Mouse (Mus musculus): ENCODE measurements around the gene Cspg4. TPM values are rescaled to one million over a fixed set of nuclear protein-coding genes. Genes with fewer than 3 reads are reported as not detected.
"Not testable (repeated sequence)": the region's sequence is repeated elsewhere in the genome, so short reads cannot be mapped to it uniquely, and the experiment has no call there.

The Cspg4 gene
- total RNA-seq, 2 experiments from 2014 or later = 44.4 to 46.1 TPM

DNA sequence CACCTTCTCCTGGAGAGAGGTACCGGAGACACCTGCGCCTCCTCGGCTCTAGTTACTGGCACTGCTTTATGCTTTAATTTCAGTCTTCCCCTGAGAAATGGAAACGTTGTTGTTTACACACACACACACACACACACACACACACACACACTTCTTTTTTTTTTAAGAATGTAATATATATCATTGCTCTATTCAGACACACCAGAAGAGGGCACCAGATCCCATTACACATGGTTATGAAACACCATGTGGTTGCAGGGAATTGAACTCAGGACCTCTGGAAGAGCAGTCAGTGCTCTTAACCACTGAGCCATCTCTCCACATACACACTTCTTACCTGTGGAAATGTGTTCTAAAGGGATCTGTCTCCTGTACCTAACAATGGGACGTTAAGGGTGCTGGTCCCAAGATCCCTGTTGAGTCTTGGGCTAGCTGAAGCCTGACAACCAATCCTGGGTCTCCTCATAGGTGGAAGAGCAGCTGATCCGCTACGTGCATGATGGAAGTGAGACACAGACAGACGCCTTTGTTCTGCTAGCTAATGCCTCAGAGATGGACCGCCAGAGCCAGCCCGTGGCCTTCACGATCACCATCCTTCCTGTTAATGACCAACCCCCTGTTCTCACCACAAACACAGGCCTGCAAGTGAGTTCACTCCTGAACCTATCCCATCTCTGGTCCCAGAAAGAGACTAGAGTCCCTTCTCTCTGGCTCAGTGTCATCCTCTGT is 25.9 kb downstream of the Cspg4 start:
- DNase-seq (ENCODE audit: low spot score in 2 of 2) = no peak

DNA sequence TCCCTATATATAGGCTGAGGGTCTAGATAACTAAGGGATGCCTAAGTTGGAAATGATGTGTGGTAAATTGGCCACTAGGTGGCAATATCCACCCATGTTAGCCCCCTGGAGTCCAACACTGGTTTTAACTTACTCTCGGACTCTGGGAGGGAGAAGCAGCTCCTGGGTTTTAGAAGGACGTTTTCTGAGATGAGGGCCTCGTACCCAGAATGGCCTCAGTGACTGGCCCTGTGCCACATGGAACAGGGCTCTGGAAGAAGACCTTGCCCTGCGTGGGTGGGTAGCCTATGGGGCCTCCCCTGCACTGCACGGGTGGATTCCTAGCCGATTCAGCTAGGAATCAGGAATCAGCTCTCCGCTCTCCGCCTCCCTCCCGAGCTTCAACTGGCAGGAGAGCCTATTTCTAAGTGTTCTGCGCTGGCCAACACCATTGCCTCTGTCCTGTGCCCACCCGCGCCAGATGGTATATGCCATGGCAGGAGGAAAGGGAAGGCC is 26.7 kb downstream of the Cspg4 start:
- peak in 1 of 2 experiments; percentile 50 for DNase-seq (ENCODE audit: low spot score in 2 of 2)

DNA sequence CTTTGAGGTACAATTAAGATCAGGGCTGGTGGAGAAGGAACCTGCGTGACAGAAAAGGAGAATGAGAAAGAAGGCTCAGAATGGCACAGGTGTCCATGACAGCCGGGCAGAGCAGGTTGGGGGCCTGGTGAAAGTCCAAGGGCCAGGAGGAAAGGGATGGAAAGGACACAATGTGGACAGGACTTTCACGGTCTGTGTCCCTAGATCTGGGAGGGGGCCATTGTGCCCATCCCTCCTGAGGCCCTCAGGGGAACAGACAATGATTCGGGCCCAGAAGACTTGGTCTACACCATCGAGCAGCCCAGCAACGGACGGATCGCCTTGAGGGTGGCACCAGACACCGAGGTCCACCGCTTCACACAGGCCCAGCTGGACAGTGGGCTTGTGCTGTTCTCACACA is 27.3 kb downstream of the Cspg4 start:
- no peak for DNase-seq (ENCODE audit: low spot score in 2 of 2)

DNA sequence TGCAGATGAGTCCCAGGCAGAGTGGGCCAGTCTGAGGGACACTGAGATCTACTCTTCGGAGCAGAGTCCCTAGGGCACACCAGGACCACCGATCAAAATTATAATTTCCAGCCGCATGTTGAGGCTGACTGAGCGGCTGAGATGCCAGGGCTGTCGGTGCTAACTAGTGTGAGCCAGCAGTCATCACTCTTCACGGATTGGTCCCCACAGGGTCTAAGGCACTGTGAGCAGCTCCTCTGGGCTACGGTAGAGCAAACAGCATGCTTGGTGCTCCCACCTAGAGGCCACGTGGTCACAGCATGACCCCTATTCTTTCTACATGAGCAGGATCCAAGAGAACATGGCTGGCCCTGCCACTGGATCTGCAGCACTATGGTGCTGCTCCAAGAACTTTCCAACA is 28.5 kb downstream of the Cspg4 start:
- no peak for DNase-seq (ENCODE audit: low spot score in 2 of 2)

DNA sequence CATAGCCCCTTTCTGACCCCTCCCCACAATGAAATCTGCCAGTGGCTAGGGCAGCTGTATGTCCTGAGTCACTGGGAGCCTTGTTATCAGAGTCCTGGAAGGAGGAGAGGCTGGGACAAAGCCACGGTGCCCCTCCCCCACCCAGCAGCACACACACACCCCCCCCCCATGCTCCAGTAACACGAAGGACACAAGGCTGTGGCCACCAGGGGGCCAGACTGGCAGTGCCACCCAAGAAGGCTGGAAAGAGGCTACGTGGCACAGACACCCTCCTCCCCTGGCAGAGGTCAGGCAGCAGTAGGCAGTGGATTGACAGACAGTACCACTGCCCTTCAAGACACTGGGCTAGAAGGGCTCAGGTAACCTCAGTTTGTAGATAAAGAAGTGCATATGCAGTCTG is 29.2 kb downstream of the Cspg4 start:
- DNase-seq (ENCODE audit: low spot score in 2 of 2) = no peak

DNA sequence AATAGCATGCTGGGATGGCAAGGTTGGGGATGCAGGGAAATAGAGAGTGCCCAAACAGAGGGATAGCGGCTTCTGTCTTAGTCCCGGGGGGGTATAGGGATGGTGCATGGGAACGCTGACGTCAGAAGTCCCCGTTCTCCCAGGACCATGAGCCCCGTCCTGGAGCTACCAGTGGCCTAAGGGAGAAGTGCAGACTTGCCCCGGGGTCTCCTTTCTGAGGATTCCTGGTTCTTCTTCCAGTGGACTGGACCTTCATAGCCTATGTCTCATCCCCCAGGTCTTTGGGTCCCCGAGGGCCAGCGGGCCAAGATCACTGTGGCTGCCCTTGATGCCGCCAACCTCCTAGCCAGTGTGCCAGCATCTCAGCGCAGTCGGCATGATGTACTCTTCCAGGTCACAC is 31.9 kb downstream of the Cspg4 start:
- DNase-seq (ENCODE audit: low spot score in 2 of 2) = no peak

DNA sequence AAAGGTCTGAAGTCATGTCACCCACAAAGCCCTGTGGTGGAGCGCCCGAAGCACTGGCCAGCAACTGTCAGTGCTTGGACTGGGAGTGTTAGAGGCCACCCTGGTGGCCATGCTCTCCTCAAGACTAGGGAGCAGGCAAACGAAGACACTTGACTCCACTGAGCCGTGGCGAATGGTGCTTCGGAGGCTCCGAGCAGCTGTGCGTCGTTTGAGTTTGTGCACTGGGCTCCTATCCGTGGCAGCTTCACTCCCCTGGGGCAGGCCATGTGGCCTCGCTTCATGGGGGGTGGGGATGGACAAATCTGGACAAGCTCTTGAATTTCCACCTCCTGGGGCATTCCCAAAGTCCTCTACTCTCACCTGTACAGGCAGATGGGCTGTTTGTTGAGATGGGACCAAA is 34.6 kb downstream of the Cspg4 start:
- DNase-seq (ENCODE audit: low spot score in 2 of 2) = no peak

DNA sequence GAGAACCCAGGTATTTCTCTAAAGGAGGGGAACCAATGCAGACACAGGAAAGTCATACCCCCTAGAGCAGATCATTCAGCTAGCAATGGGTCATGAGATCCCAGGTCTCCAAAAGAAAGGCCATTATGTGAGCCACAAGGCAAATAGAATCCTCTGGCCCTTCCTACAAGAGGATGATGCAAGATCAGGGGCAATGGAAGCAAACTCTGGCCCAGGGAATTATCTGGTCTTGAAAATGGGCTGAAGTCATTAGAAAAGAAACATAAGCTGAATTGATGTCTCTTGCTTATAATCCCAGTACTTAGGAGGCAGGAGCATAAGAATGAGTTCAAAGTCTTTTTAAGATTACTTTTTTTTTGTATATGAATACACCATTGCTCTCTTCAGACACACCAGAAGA is 35.2 kb downstream of the Cspg4 start:
- DNase-seq (ENCODE audit: low spot score in 2 of 2) = no peak

DNA sequence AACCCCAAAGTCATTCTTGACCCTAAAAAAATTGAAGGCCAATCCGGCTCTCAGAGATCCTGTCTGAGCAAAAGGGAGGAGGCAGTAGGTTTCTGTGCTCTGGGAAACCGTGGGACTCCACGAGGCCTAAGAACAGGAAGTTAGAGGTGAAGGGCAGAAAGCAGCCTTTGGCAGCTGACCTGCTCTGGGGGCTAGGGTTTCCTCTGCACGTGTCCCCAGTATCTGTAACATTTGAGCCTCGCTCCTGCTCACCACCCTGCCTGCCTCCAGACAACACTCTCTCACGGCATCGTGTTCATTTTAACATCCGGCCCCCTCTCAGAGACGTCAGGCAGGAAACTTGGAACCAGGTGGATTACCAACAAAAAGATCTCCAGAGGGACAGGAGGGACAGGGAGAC is 35.7 kb downstream of the Cspg4 start:
- no peak for DNase-seq (ENCODE audit: low spot score in 2 of 2)

DNA sequence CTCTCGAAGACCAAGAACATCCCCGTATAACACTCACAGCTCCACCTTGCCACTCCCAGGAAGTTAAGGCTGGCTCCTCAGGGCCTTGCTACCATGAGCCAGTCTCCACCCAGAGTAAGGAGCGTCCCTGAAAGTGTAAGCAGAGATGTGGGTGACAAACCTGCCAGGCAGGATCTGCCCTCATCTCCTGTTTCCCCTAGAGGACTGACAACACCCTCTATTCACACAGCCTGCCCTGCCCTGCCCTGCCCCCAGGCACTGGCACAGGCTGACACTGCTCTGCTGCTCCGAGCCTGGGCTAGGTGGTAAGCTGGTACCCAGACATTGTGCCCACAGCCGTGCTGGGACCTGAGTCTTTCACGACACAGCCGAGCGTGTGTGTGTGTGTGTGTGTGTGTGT is 36.4 kb downstream of the Cspg4 start:
- no peak for DNase-seq (ENCODE audit: low spot score in 2 of 2)

DNA sequence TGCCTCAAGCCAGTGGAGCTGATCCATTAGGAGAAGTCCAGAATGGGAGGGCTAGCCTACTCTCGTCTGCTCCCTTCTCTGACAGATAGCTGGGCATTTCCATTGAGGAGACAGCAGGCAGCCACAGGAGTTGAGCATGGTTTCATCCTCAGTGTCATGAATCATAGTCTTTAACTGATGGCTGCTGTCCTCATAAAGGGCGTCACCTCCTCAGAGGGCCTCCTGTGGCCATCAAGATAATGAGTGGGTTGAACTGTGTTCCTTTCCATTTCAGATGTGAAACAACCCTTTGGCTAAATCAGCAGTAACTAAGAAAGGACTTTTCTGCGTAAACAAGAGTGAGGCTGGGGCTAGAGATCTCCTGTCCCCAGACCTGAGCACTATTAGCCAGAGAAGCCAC is 38.8 kb downstream of the Cspg4 start:
- DNase-seq (ENCODE audit: low spot score in 2 of 2) = no peak

DNA sequence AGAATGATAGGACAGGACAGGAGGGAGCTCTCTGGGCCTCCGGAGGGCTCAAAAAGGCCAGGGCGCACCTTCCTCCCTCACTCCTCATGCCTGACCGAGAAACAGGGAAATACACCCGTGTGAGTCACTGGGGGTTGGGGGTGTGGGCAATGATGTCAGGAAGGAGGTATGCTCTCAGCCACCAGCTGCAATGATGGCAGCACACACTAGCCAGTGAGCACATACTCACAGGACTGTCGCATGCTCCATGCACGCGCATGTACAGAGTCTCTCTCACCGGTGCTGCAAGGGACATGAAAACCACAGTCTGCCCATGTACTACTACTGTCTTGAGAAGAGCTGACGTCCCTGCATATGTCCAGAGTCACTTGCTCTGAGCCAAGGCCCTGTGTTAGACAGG is 42.7 kb downstream of the Cspg4 start:
- no peak for DNase-seq (ENCODE audit: low spot score in 2 of 2)

DNA sequence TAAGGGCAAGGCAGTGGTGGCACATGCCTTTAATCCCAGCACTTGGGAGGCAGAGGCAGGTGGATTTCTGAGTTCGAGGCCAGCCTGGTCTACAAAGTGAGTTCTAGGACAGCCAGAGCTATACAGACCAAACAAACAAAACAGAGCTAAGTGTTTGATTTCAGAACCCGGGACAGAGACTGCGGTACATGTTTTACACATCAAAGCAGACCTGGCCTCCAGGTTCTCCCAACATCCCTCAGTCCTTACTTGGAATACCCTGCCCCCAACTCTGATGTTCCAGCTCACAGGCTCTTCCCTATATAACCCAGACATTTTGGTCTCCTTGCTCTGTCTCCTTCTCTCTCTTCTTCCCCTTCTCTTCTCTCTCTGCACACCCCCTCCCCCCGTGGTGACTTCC is 45.2 kb downstream of the Cspg4 start:
- not testable (repeated sequence) for DNase-seq (ENCODE audit: low spot score in 2 of 2)

DNA sequence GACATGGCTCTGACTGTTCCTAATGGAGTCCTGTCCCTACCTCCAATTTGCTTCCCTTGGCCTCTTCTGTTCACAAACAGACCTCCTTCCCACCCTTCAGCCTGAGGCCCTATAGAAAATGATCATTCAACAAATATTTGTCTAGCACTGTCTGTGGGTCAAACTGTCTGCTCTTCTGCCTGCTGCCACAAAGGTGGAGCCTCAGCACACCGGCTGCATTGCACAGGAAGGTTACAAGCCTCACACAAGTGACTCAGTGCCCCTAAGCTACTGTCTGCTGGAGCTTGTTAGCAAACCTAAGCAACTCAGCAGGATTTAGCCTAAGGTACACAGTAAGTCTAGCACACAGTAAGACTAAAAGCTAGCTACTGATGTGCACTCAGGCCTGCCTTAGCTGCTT is 46.2 kb downstream of the Cspg4 start:
- DNase-seq (ENCODE audit: low spot score in 2 of 2) = no peak

DNA sequence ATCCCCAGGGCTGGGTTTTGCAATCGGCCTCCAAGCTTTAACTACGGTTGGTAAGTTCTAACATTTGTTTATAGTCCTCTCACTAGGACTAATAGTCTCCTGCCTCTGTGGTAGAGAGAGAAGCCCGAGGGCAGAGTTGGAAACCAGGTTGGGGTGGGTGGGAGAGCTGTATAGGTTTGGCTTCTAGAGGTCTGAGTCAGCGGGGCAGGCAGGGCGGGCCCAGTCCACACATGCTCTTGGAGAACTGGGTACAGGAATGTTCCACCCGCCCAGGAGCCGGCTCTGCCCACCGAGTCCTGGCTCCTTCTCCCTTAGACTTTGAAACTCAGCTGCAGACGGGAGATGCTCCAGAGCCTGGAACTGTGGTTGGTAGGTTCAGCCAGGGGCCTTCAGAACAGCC is 49.2 kb downstream of the Cspg4 start:
- no peak for DNase-seq (ENCODE audit: low spot score in 2 of 2)

DNA sequence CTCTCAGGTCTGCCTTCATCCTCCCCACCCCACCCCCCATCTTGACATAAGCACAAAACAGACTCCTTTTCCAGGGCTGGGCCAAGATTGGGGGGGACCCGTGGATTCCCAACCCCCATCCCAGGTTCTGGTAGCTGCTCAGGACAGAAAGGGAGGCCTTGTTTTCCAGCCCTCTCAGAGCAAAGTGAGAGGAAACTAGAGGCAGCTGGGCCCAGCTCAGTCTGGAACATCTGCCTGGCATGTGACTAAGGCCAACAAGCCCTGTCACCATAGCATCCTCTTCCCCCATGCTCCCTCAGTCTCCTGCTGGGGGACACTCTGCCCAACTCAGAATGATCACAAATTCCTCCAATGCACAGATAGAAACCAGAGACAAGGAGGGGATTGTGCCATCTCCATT is 50.3 kb downstream of the Cspg4 start:
- no peak for DNase-seq (ENCODE audit: low spot score in 2 of 2)

DNA sequence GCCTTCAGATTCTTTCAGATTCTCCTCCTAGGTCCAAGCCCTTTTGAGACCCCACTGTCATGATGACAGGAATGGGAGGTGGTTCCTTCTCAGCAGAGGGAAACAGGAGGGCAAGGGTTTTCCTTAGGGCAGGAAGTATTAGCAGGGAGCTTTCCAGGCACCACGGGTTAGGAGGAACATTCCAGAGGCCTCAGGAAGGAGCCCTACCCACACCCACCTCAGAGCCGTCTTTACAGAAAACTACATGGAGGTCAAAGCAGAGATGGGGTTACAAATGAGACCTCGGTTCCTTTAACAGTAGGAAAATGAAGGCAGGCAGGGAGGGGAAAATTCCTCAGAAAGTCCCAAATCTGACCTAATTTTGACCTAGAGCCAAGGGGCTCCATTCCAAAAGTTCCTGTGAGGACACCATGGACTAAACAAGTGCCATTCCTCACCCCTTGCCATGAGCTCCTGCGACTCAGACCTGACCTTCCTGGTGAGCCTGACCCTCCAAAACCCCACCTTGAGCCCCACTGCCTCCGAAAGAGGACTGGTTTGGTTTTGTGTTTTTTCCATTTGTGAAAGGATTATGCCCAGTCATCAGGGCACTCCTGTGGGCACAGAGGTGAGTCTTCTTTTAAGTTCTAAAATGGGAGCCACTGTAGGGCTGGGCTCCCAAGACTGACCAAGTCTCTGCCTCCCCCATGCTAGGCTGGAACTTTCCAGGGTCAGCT is 51.0 kb downstream of the Cspg4 start:
- no peak for DNase-seq (ENCODE audit: low spot score in 2 of 2)

DNA sequence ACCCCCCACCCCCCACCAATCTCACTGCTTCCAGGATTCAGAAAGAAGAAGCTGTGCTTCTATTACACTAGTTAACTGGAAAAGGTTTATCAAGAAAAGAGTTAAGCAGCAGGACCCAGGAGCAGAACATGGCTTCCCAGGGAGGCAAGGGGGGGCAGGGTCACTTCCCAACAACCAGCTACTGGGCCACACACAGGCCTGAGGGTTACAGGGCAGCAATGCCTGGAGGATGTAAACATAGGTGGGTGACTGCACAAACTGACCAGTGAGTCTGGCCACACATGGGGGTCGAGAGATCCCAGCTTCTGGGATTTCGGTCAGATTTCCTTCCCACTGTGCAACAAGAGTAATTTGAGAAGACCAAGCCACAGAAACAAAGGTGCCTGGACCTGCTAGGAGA is 52.3 kb downstream of the Cspg4 start:
- DNase-seq (ENCODE audit: low spot score in 2 of 2) = no peak

DNA sequence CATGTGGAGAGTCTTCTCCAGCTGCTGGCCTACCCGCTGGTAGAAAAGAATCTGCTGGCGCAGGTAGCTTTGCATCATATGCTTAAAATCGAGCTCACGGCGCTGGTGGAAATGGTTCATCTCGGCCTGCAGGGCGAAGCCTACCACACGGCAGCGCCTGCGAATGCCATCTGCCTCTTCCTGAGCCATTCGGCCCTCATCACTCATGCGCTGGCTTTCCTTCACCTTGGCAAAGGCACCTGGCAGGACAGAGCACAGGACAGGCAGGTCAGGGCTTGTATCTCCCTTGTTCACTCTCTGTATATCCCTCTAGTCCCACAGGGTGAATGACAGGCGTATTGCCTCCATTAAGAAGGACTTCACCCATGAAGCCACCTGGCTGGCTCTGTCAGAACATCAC is 53.6 kb downstream of the Cspg4 start:
- DNase-seq (ENCODE audit: low spot score in 2 of 2) = no peak

DNA sequence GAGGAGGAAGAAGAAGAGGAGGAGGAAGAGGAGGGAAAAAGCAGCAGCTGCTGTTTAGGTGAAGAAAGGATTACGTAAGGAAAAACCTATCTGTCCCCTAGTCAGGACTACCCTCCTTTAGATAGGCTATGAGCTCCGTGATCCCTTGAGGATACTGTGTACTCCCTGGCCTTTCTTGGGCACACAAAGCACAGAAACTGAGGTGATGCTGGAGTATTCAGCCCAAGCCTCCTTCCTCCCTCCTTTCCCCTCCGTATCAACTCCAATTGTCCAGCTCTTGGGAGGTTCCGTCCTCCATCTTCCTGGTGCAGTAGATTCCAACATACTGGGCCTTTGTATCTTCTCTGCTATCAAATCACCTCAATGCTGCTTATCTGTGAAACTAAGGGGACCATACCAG is 57.9 kb downstream of the Cspg4 start:
- no peak for DNase-seq (ENCODE audit: low spot score in 2 of 2)

DNA sequence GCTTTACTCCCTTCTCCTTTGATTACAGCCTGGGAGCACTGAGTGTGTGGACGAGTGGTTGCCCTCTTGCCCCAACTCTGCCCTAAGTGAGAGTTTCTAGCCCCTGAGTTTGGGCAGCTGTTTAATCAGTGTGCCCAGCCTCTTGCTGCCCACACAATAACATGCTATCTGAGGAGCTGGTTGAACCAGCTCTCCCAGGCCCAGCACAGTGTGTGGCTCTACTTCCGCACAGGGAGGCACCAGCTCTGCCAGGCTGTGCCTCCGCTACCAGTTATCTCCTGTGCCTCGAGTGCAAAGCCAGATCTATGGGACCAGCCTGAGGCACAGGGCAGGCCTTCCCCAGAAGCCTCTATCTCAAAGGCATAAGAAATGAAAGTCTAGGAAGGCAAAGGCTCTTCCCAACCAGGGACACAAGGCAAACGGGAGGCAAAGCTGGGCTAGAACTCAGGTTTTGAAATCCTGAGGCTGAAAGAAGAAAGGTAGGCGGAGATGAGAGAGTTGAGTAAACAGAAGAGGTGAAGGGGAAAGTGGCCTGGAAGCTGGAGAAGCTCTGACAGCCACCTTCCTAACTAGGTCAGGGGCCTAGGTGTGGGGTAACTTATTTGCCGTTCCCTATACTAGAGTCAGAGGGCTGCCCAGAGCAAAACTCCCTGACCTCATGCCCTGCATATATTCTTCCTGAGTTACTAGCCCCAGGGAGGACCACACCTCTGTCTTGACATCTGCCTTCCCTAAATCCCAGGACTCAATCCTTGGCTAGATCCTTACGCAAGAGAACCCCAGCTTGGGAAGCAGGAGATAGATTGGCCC is 59.2 kb downstream of the Cspg4 start:
- no peak for DNase-seq (ENCODE audit: low spot score in 2 of 2)

DNA sequence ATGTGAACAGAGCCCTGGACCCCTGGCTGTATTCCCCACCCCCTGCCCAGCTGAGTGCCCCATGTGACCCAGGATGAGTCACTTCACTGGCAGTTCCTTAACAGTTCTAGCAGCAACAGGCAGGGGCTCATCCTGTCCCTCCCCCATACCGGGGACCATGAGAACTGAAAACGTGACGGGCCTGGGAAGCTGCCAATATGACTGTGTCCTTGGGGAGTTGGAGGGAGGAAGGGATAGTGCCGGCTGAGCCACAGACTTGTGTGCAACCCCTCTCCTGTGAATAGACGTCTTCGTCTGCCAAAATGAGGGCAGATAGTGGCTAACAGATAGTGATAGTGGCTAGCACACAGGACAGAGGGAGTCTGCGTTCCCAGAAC is 59.8 kb downstream of the Cspg4 start:
- peak; percentile 70 to 81 for DNase-seq (ENCODE audit: low spot score in 2 of 2)
